Mouse (Mus musculus): Measurements from ENCODE around the gene Capzb. TPM values are rescaled to one million over a fixed set of nuclear protein-coding genes. Genes with fewer than 3 reads are reported as not detected.

The Capzb gene
- total and polyA plus RNA-seq, 3 experiments, result 103 to 354 TPM; not detected in 1

DNA sequence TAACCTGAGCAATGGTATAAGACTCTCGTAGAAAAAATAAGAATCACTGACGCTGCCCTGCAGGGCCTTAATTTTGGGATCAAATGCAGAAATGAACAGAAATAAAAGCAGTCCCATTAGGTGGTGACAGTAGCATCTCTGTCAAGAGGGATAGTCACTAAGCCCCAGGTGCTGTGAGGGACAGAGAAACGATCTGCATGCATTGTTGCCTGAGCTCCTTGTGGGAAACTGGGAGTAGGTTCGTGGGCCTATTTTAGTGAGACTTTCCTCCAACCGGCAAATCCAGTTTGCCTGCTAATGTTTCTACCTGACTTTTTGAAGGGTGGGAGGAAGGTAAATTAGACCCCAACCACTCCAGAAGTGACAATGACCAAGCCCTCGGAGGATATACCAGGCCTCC lies 28.6 kb upstream of the Capzb start:
- H3K36me3 ChIP-seq (ENCODE audit: control insufficient read depth in 1 of 2, insufficient read depth in 2 of 2, low read length in 2 of 2), result peaks cover 0 to 2% of the 10 kb centered on the region in 2 experiments; a peak in 2 of 4 replicates
- TF ChIP-seq CTCF (IDR thresholded peaks at IDR 0.05 in 2 of 3, conservative IDR thresholded peaks at IDR 0.05 in 1 of 3; ENCODE audit: control insufficient read depth in 1 of 3, insufficient read depth in 1 of 3, low read depth in 2 of 3, low read length in 3 of 3, poor library complexity in 1 of 3, severe bottlenecking in 1 of 3) (no peak), NELFE (IDR thresholded peaks at IDR 0.05; ENCODE audit: low read depth, low read length) (no peak), UBTF (IDR thresholded peaks at IDR 0.05; ENCODE audit: borderline replicate concordance, insufficient read depth, low read depth, low read length) (no peak), TCF12 (IDR thresholded peaks at IDR 0.05; ENCODE audit: low read depth, low read length) (no peak), TAL1 (IDR thresholded peaks at IDR 0.05; ENCODE audit: low read length) (no peak), POLR2AphosphoS2 (IDR thresholded peaks at IDR 0.05; ENCODE audit: low read length) (no peak), EP300 (IDR thresholded peaks at IDR 0.05; ENCODE audit: low read depth in 1 of 2, low read length in 2 of 2) (no peak)

DNA sequence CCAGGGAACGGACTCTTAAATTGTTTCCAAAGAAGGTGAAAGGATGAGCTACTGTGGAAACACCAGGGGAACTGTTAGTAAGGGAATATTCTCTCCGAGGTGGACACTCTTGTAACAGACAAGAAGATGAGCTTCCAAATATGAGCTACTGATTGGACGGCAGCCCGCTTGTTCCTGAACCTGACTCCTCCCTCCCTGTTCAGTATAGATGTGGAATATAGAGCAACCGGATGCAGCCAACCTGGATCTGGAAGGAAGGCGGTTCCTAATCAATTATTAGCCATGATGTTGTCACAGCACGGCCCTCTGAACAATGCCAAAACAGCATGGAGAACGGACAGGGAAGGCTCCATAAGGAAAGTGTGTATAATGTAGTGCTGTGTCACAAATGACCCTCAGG lies 27.4 kb upstream of the Capzb start:
- no peak for DNase-seq (ENCODE audit: low read depth, low spot score)
- Histone ChIP-seq H3K27ac (ENCODE audit: control insufficient read depth, low read depth, low read length) (no peak overlapping the region), H3K79me2 (ENCODE audit: control insufficient read depth, insufficient read depth, low read length, poor library complexity) (no peaks in the 10 kb centered on the region), H3K4me3 (ENCODE audit: control insufficient read depth in 1 of 2, insufficient read depth in 1 of 2, low read depth in 2 of 2, low read length in 2 of 2) (no peak overlapping the region), H3K9ac (ENCODE audit: control insufficient read depth, low read depth, low read length, poor library complexity, severe bottlenecking) (no peak overlapping the region), H3K27me3 (ENCODE audit: control insufficient read depth in 1 of 2, insufficient read depth in 2 of 2, low read length in 2 of 2) (no peaks in the 10 kb centered on the region; a peak in 1 of 4 replicates), H3K36me3 (ENCODE audit: control insufficient read depth in 1 of 2, insufficient read depth in 2 of 2, low read length in 2 of 2) (peaks cover 0 to 2% of the 10 kb centered on the region in 2 experiments; a peak in 2 of 4 replicates), H3K9me3 (replicated peaks; ENCODE audit: insufficient read depth, low read length) (no peaks in the 10 kb centered on the region), H3K4me1 (ENCODE audit: control insufficient read depth in 1 of 2, insufficient read depth in 2 of 2, low read length in 2 of 2) (peaks cover 0 to 7% of the 10 kb centered on the region in 2 experiments; a peak in 1 of 4 replicates)
- TF ChIP-seq ZKSCAN1 (IDR thresholded peaks at IDR 0.05; ENCODE audit: low read depth, low read length) (no peak), ZC3H11A (IDR thresholded peaks at IDR 0.05; ENCODE audit: low read depth, low read length) (no peak), CHD2 (IDR thresholded peaks at IDR 0.05; ENCODE audit: low read length) (no peak), MYC (IDR thresholded peaks at IDR 0.05; ENCODE audit: low read depth, low read length) (no peak), USF2 (IDR thresholded peaks at IDR 0.05; ENCODE audit: borderline replicate concordance in 1 of 2, insufficient read depth in 1 of 2, low read depth in 1 of 2, low read length in 2 of 2) (no peak), JUND (IDR thresholded peaks at IDR 0.05; ENCODE audit: low read depth, low read length) (no peak), CHD1 (IDR thresholded peaks at IDR 0.05; ENCODE audit: low read depth, low read length) (no peak), KAT2A (conservative IDR thresholded peaks at IDR 0.05; ENCODE audit: low read depth, low read length) (no peak), MAX (IDR thresholded peaks at IDR 0.05; ENCODE audit: low read length) (no peak), ELF1 (IDR thresholded peaks at IDR 0.05; ENCODE audit: low read depth, low read length) (no peak), GATA1 (IDR thresholded peaks at IDR 0.05; ENCODE audit: low read depth, low read length) (no peak), NRF1 (IDR thresholded peaks at IDR 0.05; ENCODE audit: insufficient read depth, low read depth, low read length, poor library complexity, severe bottlenecking) (no peak), RAD21 (IDR thresholded peaks at IDR 0.05; ENCODE audit: low read depth, low read length) (no peak), E2F4 (IDR thresholded peaks at IDR 0.05; ENCODE audit: borderline replicate concordance, low read depth, low read length) (no peak), MYB (IDR thresholded peaks at IDR 0.05; ENCODE audit: low read depth, low read length) (no peak), MEF2A (IDR thresholded peaks at IDR 0.05; ENCODE audit: extremely low read depth, insufficient replicate concordance, low read depth, low read length, poor library complexity, severe bottlenecking) (no peak), BHLHE40 (IDR thresholded peaks at IDR 0.05; ENCODE audit: borderline replicate concordance, low read depth, low read length) (no peak), TBP (IDR thresholded peaks at IDR 0.05; ENCODE audit: low read depth, low read length) (no peak), MAZ (IDR thresholded peaks at IDR 0.05; ENCODE audit: low read depth, low read length) (no peak), ZMIZ1 (IDR thresholded peaks at IDR 0.05; ENCODE audit: low read depth, low read length) (no peak)

More for the DNA sequence above, 28.6 kb upstream of the Capzb start:
- Histone ChIP-seq H3K4me1 (ENCODE audit: control insufficient read depth in 1 of 2, insufficient read depth in 2 of 2, low read length in 2 of 2) (peaks cover 0 to 4% of the 10 kb centered on the region in 2 experiments; a peak in 1 of 4 replicates), H3K27ac (ENCODE audit: control insufficient read depth, low read depth, low read length) (no peak overlapping the region), H3K9ac (ENCODE audit: control insufficient read depth, low read depth, low read length, poor library complexity, severe bottlenecking) (no peak overlapping the region), H3K4me3 (ENCODE audit: control insufficient read depth in 1 of 2, insufficient read depth in 1 of 2, low read depth in 2 of 2, low read length in 2 of 2) (no peak overlapping the region), H3K27me3 (ENCODE audit: control insufficient read depth in 1 of 2, insufficient read depth in 2 of 2, low read length in 2 of 2) (no peaks in the 10 kb centered on the region; a peak in 1 of 4 replicates), H3K9me3 (replicated peaks; ENCODE audit: insufficient read depth, low read length) (no peaks in the 10 kb centered on the region), H3K79me2 (ENCODE audit: control insufficient read depth, insufficient read depth, low read length, poor library complexity) (no peaks in the 10 kb centered on the region)
- no peak for DNase-seq (ENCODE audit: low read depth, low spot score)
